Mouse (Mus musculus): ENCODE measurements around the gene Camkk1. TPM values are rescaled to one million over a fixed set of nuclear protein-coding genes. Genes with fewer than 3 reads are reported as not detected.

Camkk1 gene
- total and polyA plus RNA-seq, 3 experiments = 5.8 to 6.6 TPM; not detected in 1

DNA sequence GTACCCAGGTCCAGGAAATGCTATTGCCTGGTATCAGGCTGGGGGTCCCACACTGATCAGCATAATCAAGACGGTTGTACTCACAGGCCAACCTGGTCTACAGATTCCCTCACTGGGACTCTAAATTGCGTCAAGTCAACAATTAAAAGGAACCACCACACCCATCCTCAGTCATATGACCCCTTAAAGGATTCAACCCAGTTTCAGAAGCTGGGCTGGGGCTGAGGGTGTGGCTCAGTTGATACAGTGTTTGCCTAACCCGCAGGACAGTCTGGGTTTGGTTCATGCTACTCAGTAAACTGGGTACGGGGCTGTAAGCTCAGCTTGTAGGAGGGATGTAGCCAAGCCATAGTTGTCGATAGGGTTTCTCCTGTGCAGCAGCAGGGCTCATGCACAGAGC is 32.1 kb upstream of the Camkk1 start:
- Histone ChIP-seq H3K4me1 (ENCODE audit: control insufficient read depth in 1 of 2, insufficient read depth in 2 of 2, low read length in 2 of 2) (peaks cover 18 to 27% of the 10 kb centered on the region in 2 experiments), H3K27me3 (ENCODE audit: control insufficient read depth in 1 of 2, insufficient read depth in 2 of 2, low read length in 2 of 2) (no peaks in the 10 kb centered on the region), H3K36me3 (ENCODE audit: control insufficient read depth in 1 of 2, insufficient read depth in 2 of 2, low read length in 2 of 2) (peaks cover 0 to 23% of the 10 kb centered on the region in 2 experiments; a peak in 3 of 4 replicates), H3K9ac (ENCODE audit: control insufficient read depth, low read depth, low read length, poor library complexity, severe bottlenecking) (no peak overlapping the region), H3K4me3 (ENCODE audit: control insufficient read depth in 1 of 2, insufficient read depth in 1 of 2, low read depth in 2 of 2, low read length in 2 of 2) (no peak overlapping the region), H3K27ac (ENCODE audit: control insufficient read depth, low read depth, low read length) (peak overlapping the region; percentile 21; the same call in 1 of the 2 replicates), H3K9me3 (replicated peaks; ENCODE audit: insufficient read depth, low read length) (no peaks in the 10 kb centered on the region), H3K79me2 (ENCODE audit: control insufficient read depth, insufficient read depth, low read length, poor library complexity) (no peaks in the 10 kb centered on the region)
- TF ChIP-seq ETS1 (IDR thresholded peaks at IDR 0.05; ENCODE audit: low read depth, low read length) = 0 out of 2 replicates have a peak, but pooled peaks have one; percentile 22
- no peak for TF ChIP-seq CTCF (IDR thresholded peaks at IDR 0.05 in 2 of 3, conservative IDR thresholded peaks at IDR 0.05 in 1 of 3; ENCODE audit: control insufficient read depth in 1 of 3, insufficient read depth in 1 of 3, low read depth in 2 of 3, low read length in 3 of 3, poor library complexity in 1 of 3, severe bottlenecking in 1 of 3)
- peak; percentile 76 for TF ChIP-seq USF1 (IDR thresholded peaks at IDR 0.05; ENCODE audit: low read depth, low read length)
- DNase-seq (ENCODE audit: low read depth, low spot score) = peak; percentile 50

DNA sequence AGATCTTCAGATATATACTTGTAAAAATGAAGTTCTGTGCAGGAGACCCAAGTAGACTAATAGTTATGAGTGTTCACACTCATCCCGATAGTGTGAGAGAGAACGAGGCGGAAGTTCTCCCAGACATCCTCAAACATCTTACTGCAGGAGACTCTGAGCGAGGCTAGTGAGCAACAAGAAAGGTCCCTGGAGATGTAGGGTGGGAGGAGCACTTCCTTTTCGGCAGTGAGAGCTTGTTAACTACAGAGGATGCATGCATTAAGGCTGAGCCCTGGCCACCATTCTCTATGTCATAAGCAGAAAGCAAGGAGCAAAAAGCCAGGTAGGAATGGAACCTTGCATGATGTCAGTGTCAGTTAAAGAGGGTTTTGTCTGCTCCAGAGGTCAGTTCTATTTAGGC is 31.6 kb upstream of the Camkk1 start:
- Histone ChIP-seq H3K36me3 (ENCODE audit: control insufficient read depth in 1 of 2, insufficient read depth in 2 of 2, low read length in 2 of 2) (peaks cover 0 to 24% of the 10 kb centered on the region in 2 experiments; a peak in 2 of 4 replicates), H3K27me3 (ENCODE audit: control insufficient read depth in 1 of 2, insufficient read depth in 2 of 2, low read length in 2 of 2) (no peaks in the 10 kb centered on the region), H3K79me2 (ENCODE audit: control insufficient read depth, insufficient read depth, low read length, poor library complexity) (no peaks in the 10 kb centered on the region), H3K9me3 (replicated peaks; ENCODE audit: insufficient read depth, low read length) (no peaks in the 10 kb centered on the region), H3K9ac (ENCODE audit: control insufficient read depth, low read depth, low read length, poor library complexity, severe bottlenecking) (no peak overlapping the region), H3K27ac (ENCODE audit: control insufficient read depth, low read depth, low read length) (peak overlapping the region; percentile 47), H3K4me1 (ENCODE audit: control insufficient read depth in 1 of 2, insufficient read depth in 2 of 2, low read length in 2 of 2) (peaks cover 18 to 29% of the 10 kb centered on the region in 2 experiments), H3K4me3 (ENCODE audit: control insufficient read depth in 1 of 2, insufficient read depth in 1 of 2, low read depth in 2 of 2, low read length in 2 of 2) (no peak overlapping the region)
- TF ChIP-seq MAX (IDR thresholded peaks at IDR 0.05; ENCODE audit: low read length) (no peak), MAZ (IDR thresholded peaks at IDR 0.05; ENCODE audit: low read depth, low read length) (no peak), CHD2 (IDR thresholded peaks at IDR 0.05; ENCODE audit: low read length) (no peak), USF1 (IDR thresholded peaks at IDR 0.05; ENCODE audit: low read depth, low read length) (no peak), ETS1 (IDR thresholded peaks at IDR 0.05; ENCODE audit: low read depth, low read length) (no peak), GABPA (IDR thresholded peaks at IDR 0.05; ENCODE audit: low read depth, low read length) (no peak), JUND (IDR thresholded peaks at IDR 0.05; ENCODE audit: low read depth, low read length) (no peak), RAD21 (IDR thresholded peaks at IDR 0.05; ENCODE audit: low read depth, low read length) (no peak), MEF2A (IDR thresholded peaks at IDR 0.05; ENCODE audit: extremely low read depth, insufficient replicate concordance, low read depth, low read length, poor library complexity, severe bottlenecking) (no peak)
- DNase-seq (ENCODE audit: low read depth, low spot score) = peak; percentile 60

DNA sequence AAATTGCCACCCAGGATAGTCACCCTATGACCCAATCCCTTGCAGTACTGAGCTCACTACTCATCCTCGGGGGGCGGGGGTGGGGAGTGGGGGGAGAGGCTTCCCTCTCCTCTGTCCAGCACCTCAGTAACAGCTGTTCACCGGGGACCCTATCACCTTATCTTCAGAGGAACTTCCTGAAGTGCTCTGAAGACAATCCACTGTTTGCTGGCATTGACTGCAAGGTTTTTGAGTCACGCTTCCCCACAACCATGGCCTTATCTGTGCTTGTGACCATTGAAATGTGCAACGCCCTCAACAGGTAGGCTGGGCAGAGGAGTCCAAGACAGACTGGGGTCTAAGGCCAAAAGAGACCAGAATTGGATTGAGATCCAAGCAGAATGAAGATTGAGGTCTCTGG is 31.0 kb upstream of the Camkk1 start:
- peak overlapping the region; percentile 47 for H3K27ac ChIP-seq (ENCODE audit: control insufficient read depth, low read depth, low read length)
- DNase-seq (ENCODE audit: low read depth, low spot score) = peak; percentile 79
- H3K9ac ChIP-seq (ENCODE audit: control insufficient read depth, low read depth, low read length, poor library complexity, severe bottlenecking) = no peak overlapping the region
- peaks cover 0 to 26% of the 10 kb centered on the region in 2 experiments; a peak in 2 of 4 replicates for H3K36me3 ChIP-seq (ENCODE audit: control insufficient read depth in 1 of 2, insufficient read depth in 2 of 2, low read length in 2 of 2)
- peaks cover 18 to 31% of the 10 kb centered on the region in 2 experiments for H3K4me1 ChIP-seq (ENCODE audit: control insufficient read depth in 1 of 2, insufficient read depth in 2 of 2, low read length in 2 of 2)
- no peaks in the 10 kb centered on the region for H3K27me3 ChIP-seq (ENCODE audit: control insufficient read depth in 1 of 2, insufficient read depth in 2 of 2, low read length in 2 of 2)
- H3K9me3 ChIP-seq (replicated peaks; ENCODE audit: insufficient read depth, low read length) = no peaks in the 10 kb centered on the region
- H3K79me2 ChIP-seq (ENCODE audit: control insufficient read depth, insufficient read depth, low read length, poor library complexity) = no peaks in the 10 kb centered on the region
- H3K4me3 ChIP-seq (ENCODE audit: control insufficient read depth in 1 of 2, insufficient read depth in 1 of 2, low read depth in 2 of 2, low read length in 2 of 2) = no peak overlapping the region
- TF ChIP-seq POLR2A (IDR thresholded peaks at IDR 0.05; ENCODE audit: control insufficient read depth in 1 of 2, insufficient read depth in 1 of 2, low read depth in 1 of 2, low read length in 2 of 2, poor library complexity in 1 of 2) (no peak), ETS1 (IDR thresholded peaks at IDR 0.05; ENCODE audit: low read depth, low read length) (peak; percentile 97), MAX (IDR thresholded peaks at IDR 0.05; ENCODE audit: low read length) (peak; percentile 58), MYB (IDR thresholded peaks at IDR 0.05; ENCODE audit: low read depth, low read length) (no peak), EP300 (IDR thresholded peaks at IDR 0.05; ENCODE audit: low read depth in 1 of 2, low read length in 2 of 2) (peak; percentile 77 to 86), MEF2A (IDR thresholded peaks at IDR 0.05; ENCODE audit: extremely low read depth, insufficient replicate concordance, low read depth, low read length, poor library complexity, severe bottlenecking) (no peak), BHLHE40 (IDR thresholded peaks at IDR 0.05; ENCODE audit: borderline replicate concordance, low read depth, low read length) (peak; percentile 92), ZMIZ1 (IDR thresholded peaks at IDR 0.05; ENCODE audit: low read depth, low read length) (no peak), CHD1 (IDR thresholded peaks at IDR 0.05; ENCODE audit: low read depth, low read length) (no peak), POLR2AphosphoS5 (IDR thresholded peaks at IDR 0.05; ENCODE audit: borderline replicate concordance, low read depth, low read length) (no peak), HCFC1 (IDR thresholded peaks at IDR 0.05; ENCODE audit: low read depth, low read length) (peak; percentile 53), MYC (IDR thresholded peaks at IDR 0.05; ENCODE audit: low read depth, low read length) (0 out of 2 replicates have a peak, but pooled peaks have one; percentile 53), CTCF (IDR thresholded peaks at IDR 0.05 in 2 of 3, conservative IDR thresholded peaks at IDR 0.05 in 1 of 3; ENCODE audit: control insufficient read depth in 1 of 3, insufficient read depth in 1 of 3, low read depth in 2 of 3, low read length in 3 of 3, poor library complexity in 1 of 3, severe bottlenecking in 1 of 3) (no peak), USF2 (IDR thresholded peaks at IDR 0.05; ENCODE audit: borderline replicate concordance in 1 of 2, insufficient read depth in 1 of 2, low read depth in 1 of 2, low read length in 2 of 2) (no peak), TBP (IDR thresholded peaks at IDR 0.05; ENCODE audit: low read depth, low read length) (no peak), TCF12 (IDR thresholded peaks at IDR 0.05; ENCODE audit: low read depth, low read length) (peak; percentile 66), E2F4 (IDR thresholded peaks at IDR 0.05; ENCODE audit: borderline replicate concordance, low read depth, low read length) (no peak), KAT2A (conservative IDR thresholded peaks at IDR 0.05; ENCODE audit: low read depth, low read length) (no peak)
